Mouse (Mus musculus): ENCODE measurements at regions not wholly inside any gene's neighbourhood (a gene's known extent, or its start where the extent isn't known, plus 50 kb on each side); places are given as distances from the start of the nearest gene placed in this dataset.

- Histone ChIP-seq H3K4me1 (replicated peaks) (peaks cover 8% of the 10 kb centered on the region; the same call in 1 of the 2 replicates), H3K4me2 (replicated peaks) (no peak overlapping the region), H3K4me3 (replicated peaks) (no peak overlapping the region), H3K9ac (no peak overlapping the region), H3K27ac (peak overlapping the region; percentile 54; the same call in 1 of the 2 replicates), H3K36me3 (no peaks in the 10 kb centered on the region), H3K9me3 (no peaks in the 10 kb centered on the region), H3K27me3 (replicated peaks) (no peaks in the 10 kb centered on the region)
- ATAC-seq = 0 out of 2 replicates have a peak, but pooled peaks have one; percentile 36
- 3% methylated on average over 3 of the region's 3 CpGs for WGBS
Measured at GRCm38 (mm10) chr16:50753612-50754389, 162.8 kb upstream of the Ccdc54 start.

GRCm38 (mm10) chr16:50753046-50753445 lies 162.1 kb upstream of the Ccdc54 start:
- Histone ChIP-seq H3K27ac (no peak overlapping the region), H3K4me2 (replicated peaks) (no peak overlapping the region), H3K4me3 (replicated peaks) (no peak overlapping the region), H3K9ac (no peak overlapping the region), H3K9me3 (no peaks in the 10 kb centered on the region), H3K36me3 (no peaks in the 10 kb centered on the region), H3K27me3 (replicated peaks) (no peaks in the 10 kb centered on the region), H3K4me1 (replicated peaks) (peaks cover 8% of the 10 kb centered on the region; the same call in 1 of the 2 replicates)
- ATAC-seq = no peak
- 78% methylated on average over 11 of the region's 11 CpGs for WGBS

- Histone ChIP-seq H3K9ac (no peak overlapping the region), H3K27ac (0 out of 2 replicates have a peak overlapping the region, but pooled peaks have one; percentile 44), H3K36me3 (no peaks in the 10 kb centered on the region), H3K4me2 (replicated peaks) (no peak overlapping the region), H3K4me3 (replicated peaks) (no peak overlapping the region), H3K9me3 (no peaks in the 10 kb centered on the region), H3K27me3 (replicated peaks) (no peaks in the 10 kb centered on the region), H3K4me1 (replicated peaks) (peaks cover 8% of the 10 kb centered on the region; the same call in 1 of the 2 replicates)
- 56% methylated on average over 10 of the region's 10 CpGs for WGBS
- no peak for ATAC-seq
Measured at GRCm38 (mm10) chr16:50752277-50752600, 161.3 kb upstream of the Ccdc54 start.

GRCm38 (mm10) chr16:50751495-50752276 lies 160.7 kb upstream of the Ccdc54 start:
- Histone ChIP-seq H3K4me1 (replicated peaks) (peaks cover 8% of the 10 kb centered on the region; the same call in 1 of the 2 replicates), H3K36me3 (no peaks in the 10 kb centered on the region), H3K9me3 (no peaks in the 10 kb centered on the region), H3K9ac (no peak overlapping the region), H3K27ac (no peak overlapping the region), H3K4me3 (replicated peaks) (no peak overlapping the region), H3K4me2 (replicated peaks) (no peak overlapping the region), H3K27me3 (replicated peaks) (no peaks in the 10 kb centered on the region)
- WGBS = 66% methylated on average over 9 of the region's 9 CpGs
- ATAC-seq = no peak

GRCm38 (mm10) chr16:50747698-50748097 lies 156.7 kb upstream of the Ccdc54 start:
- Histone ChIP-seq H3K4me1 (replicated peaks) (peaks cover 4% of the 10 kb centered on the region; the same call in 1 of the 2 replicates), H3K4me2 (replicated peaks) (no peak overlapping the region), H3K9me3 (no peaks in the 10 kb centered on the region), H3K4me3 (replicated peaks) (no peak overlapping the region), H3K27ac (no peak overlapping the region), H3K27me3 (replicated peaks) (no peaks in the 10 kb centered on the region), H3K36me3 (no peaks in the 10 kb centered on the region), H3K9ac (no peak overlapping the region)
- 91% methylated on average over 5 of the region's 5 CpGs for WGBS
- ATAC-seq = no peak

GRCm38 (mm10) chr16:50745723-50746122 lies 154.8 kb upstream of the Ccdc54 start:
- 49% methylated on average over 2 of the region's 2 CpGs for WGBS
- no peaks in the 10 kb centered on the region for H3K36me3 ChIP-seq
- H3K4me2 ChIP-seq (replicated peaks) = no peak overlapping the region
- no peaks in the 10 kb centered on the region for H3K27me3 ChIP-seq (replicated peaks)
- no peak overlapping the region for H3K4me3 ChIP-seq (replicated peaks)
- H3K9me3 ChIP-seq = no peaks in the 10 kb centered on the region
- no peak overlapping the region for H3K9ac ChIP-seq
- no peak overlapping the region for H3K27ac ChIP-seq
- no peak for ATAC-seq
- no peaks in the 10 kb centered on the region for H3K4me1 ChIP-seq (replicated peaks)

GRCm38 (mm10) chr16:50737396-50737843 lies 146.5 kb upstream of the Ccdc54 start:
- H3K27me3 ChIP-seq (replicated peaks) = no peaks in the 10 kb centered on the region
- H3K4me2 ChIP-seq (replicated peaks) = peak overlapping the region; percentile 67
- peak overlapping the region; percentile 38 for H3K4me3 ChIP-seq (replicated peaks)
- no peaks in the 10 kb centered on the region for H3K9me3 ChIP-seq
- peak; percentile 13; the same call in 1 of the 2 replicates for ATAC-seq
- H3K27ac ChIP-seq = no peak overlapping the region
- 36% methylated on average over 10 of the region's 10 CpGs for WGBS
- H3K36me3 ChIP-seq = no peaks in the 10 kb centered on the region
- H3K9ac ChIP-seq = peak overlapping the region; percentile 36
- peaks cover 9% of the 10 kb centered on the region; the same call in 1 of the 2 replicates for H3K4me1 ChIP-seq (replicated peaks)

GRCm38 (mm10) chr16:50736151-50737047 lies 145.4 kb upstream of the Ccdc54 start:
- H3K27ac ChIP-seq = no peak overlapping the region
- ATAC-seq = peak; percentile 86

GRCm38 (mm10) chr16:50733359-50733758 lies 142.4 kb upstream of the Ccdc54 start:
- no peaks in the 10 kb centered on the region for H3K27me3 ChIP-seq (replicated peaks)
- no peak overlapping the region for H3K9ac ChIP-seq
- WGBS = 92% methylated on average over 3 of the region's 3 CpGs
- no peak for ATAC-seq
- peaks cover 9% of the 10 kb centered on the region; the same call in 1 of the 2 replicates for H3K4me1 ChIP-seq (replicated peaks)
- no peak overlapping the region for H3K27ac ChIP-seq
- H3K36me3 ChIP-seq = no peaks in the 10 kb centered on the region
- H3K9me3 ChIP-seq = no peaks in the 10 kb centered on the region
- no peak overlapping the region for H3K4me3 ChIP-seq (replicated peaks)
- no peak overlapping the region for H3K4me2 ChIP-seq (replicated peaks)

More at GRCm38 (mm10) chr16:50736151-50737047, 145.4 kb upstream of the Ccdc54 start:
- Histone ChIP-seq H3K4me1 (replicated peaks) (peaks cover 9% of the 10 kb centered on the region; the same call in 1 of the 2 replicates), H3K9me3 (no peaks in the 10 kb centered on the region), H3K27me3 (replicated peaks) (no peaks in the 10 kb centered on the region), H3K36me3 (no peaks in the 10 kb centered on the region), H3K4me2 (replicated peaks) (peak overlapping the region; percentile 67), H3K4me3 (replicated peaks) (peak overlapping the region; percentile 38), H3K9ac (peak overlapping the region; percentile 36)
- 9% methylated on average over 21 of the region's 21 CpGs for WGBS

- peak; percentile 97 for ATAC-seq
- peaks cover 6% of the 10 kb centered on the region; the same call in 1 of the 2 replicates for H3K4me1 ChIP-seq (replicated peaks)
- peak overlapping the region; percentile 92 for H3K4me2 ChIP-seq (replicated peaks)
- peak overlapping the region; percentile 56 for H3K9ac ChIP-seq
- no peaks in the 10 kb centered on the region for H3K36me3 ChIP-seq
- H3K4me3 ChIP-seq (replicated peaks) = peak overlapping the region; percentile 71
- under 1% methylated on average over 58 of the region's 58 CpGs for WGBS
- H3K27ac ChIP-seq = peak overlapping the region; percentile 40; the same call in 1 of the 2 replicates
- no peaks in the 10 kb centered on the region for H3K27me3 ChIP-seq (replicated peaks)
- no peaks in the 10 kb centered on the region for H3K9me3 ChIP-seq
Measured at GRCm38 (mm10) chr16:50732082-50733006, 141.4 kb upstream of the Ccdc54 start.

- no peaks in the 10 kb centered on the region for H3K9me3 ChIP-seq
- 70% methylated on average over 5 of the region's 5 CpGs for WGBS
- no peak for ATAC-seq
- H3K36me3 ChIP-seq = no peaks in the 10 kb centered on the region
- no peaks in the 10 kb centered on the region for H3K4me1 ChIP-seq (replicated peaks)
- H3K4me2 ChIP-seq (replicated peaks) = no peak overlapping the region
- no peak overlapping the region for H3K4me3 ChIP-seq (replicated peaks)
- no peaks in the 10 kb centered on the region for H3K27me3 ChIP-seq (replicated peaks)
- no peak overlapping the region for H3K27ac ChIP-seq
- no peak overlapping the region for H3K9ac ChIP-seq
Measured at GRCm38 (mm10) chr16:50729341-50729740, 138.4 kb upstream of the Ccdc54 start.
